Comparison of ENCODE assay signal across 8 mouse cellular contexts in genomic region chr9:65202165-65202754, GRCm38 (mm10). TPM values are rescaled to one million over a fixed set of nuclear protein-coding genes. Genes with fewer than 3 reads are reported as not detected.
A peak's percentile ranks its signal among the peaks of the same experiment; 100 is the strongest.
DNase-seq lines count a peak whose midpoint lies in the region; ATAC-seq and TF ChIP-seq lines count a peak whose summit lies in the region.

No protein-coding gene starts in this region.

- 24% methylated on average over 11 of the region's 11 CpGs for WGBS in embryonic facial prominence, embryonic 13.5 days
- 37% methylated on average over 11 of the region's 11 CpGs for WGBS in limb, embryonic 10.5 days
- 22% methylated on average over 11 of the region's 11 CpGs for WGBS in neural tube, embryonic 13.5 days

- no peak for DNase-seq in left cerebral cortex, adult 2 months (ENCODE audit: extremely low spot score in 1 of 2, low spot score in 2 of 2)
- DNase-seq in left cerebral cortex, adult 8-10 months (ENCODE audit: low spot score in 2 of 2): no peak
- no peak for DNase-seq in limb, embryonic 10.5 days (ENCODE audit: low spot score)
- DNase-seq in thymus, postnatal 36 days: no peak
- DNase-seq in left cerebral cortex, adult 11 months (ENCODE audit: low spot score): no peak
- DNase-seq in urinary bladder, postnatal 36 days (ENCODE audit: low spot score in 2 of 2): no peak

- peak overlapping the region; percentile 91 for H3K27ac ChIP-seq in left cerebral cortex, adult 2 months
- H3K27ac ChIP-seq in embryonic facial prominence, embryonic 13.5 days: peak overlapping the region; percentile 85
- H3K27ac ChIP-seq in limb, embryonic 10.5 days: peak overlapping the region; percentile 88
- H3K27ac ChIP-seq in neural tube, embryonic 13.5 days (replicated peaks): peak overlapping the region; percentile 84

- H3K4me2 ChIP-seq in embryonic facial prominence, embryonic 13.5 days: peak overlapping the region; percentile 61
- peak overlapping the region; percentile 55 for H3K4me2 ChIP-seq in neural tube, embryonic 13.5 days

- H3K9ac ChIP-seq in embryonic facial prominence, embryonic 13.5 days: peak overlapping the region; percentile 71
- H3K9ac ChIP-seq in neural tube, embryonic 13.5 days: peak overlapping the region; percentile 72

- H3K9me3 ChIP-seq in embryonic facial prominence, embryonic 13.5 days: no peaks in the 10 kb centered on the region
- H3K9me3 ChIP-seq in limb, embryonic 10.5 days (replicated peaks): no peaks in the 10 kb centered on the region
- H3K9me3 ChIP-seq in neural tube, embryonic 13.5 days: no peaks in the 10 kb centered on the region

- H3K27me3 ChIP-seq in embryonic facial prominence, embryonic 13.5 days: no peaks in the 10 kb centered on the region
- H3K27me3 ChIP-seq in limb, embryonic 10.5 days (ENCODE audit: low read depth, poor library complexity, severe bottlenecking): no peaks in the 10 kb centered on the region
- no peaks in the 10 kb centered on the region for H3K27me3 ChIP-seq in neural tube, embryonic 13.5 days

- TF ChIP-seq CTCF in left cerebral cortex, adult 2 months (IDR thresholded peaks at IDR 0.05): no peak

- H3K4me3 ChIP-seq in left cerebral cortex, adult 2 months: peak overlapping the region; percentile 50
- H3K4me3 ChIP-seq in embryonic facial prominence, embryonic 13.5 days: peak overlapping the region; percentile 44
- H3K4me3 ChIP-seq in limb, embryonic 10.5 days: peak overlapping the region; percentile 49
- peak overlapping the region; percentile 41 for H3K4me3 ChIP-seq in neural tube, embryonic 13.5 days

- no peak for ATAC-seq in embryonic facial prominence, embryonic 13.5 days (ENCODE audit: insufficient number of reproducible peaks, insufficient read depth, low FRiP score, low TSS enrichment, low read depth)
- ATAC-seq in neural tube, embryonic 13.5 days (ENCODE audit: low read depth): peak; percentile 30; the same call in 1 of the 2 replicates

- H3K4me1 ChIP-seq in embryonic facial prominence, embryonic 13.5 days: peaks cover 5% of the 10 kb centered on the region; the same call in 1 of the 2 replicates
- peaks cover 14% of the 10 kb centered on the region; the same call in 1 of the 2 replicates for H3K4me1 ChIP-seq in limb, embryonic 10.5 days
- H3K4me1 ChIP-seq in neural tube, embryonic 13.5 days (replicated peaks): peaks cover under 1% of the 10 kb centered on the region; the same call in 1 of the 2 replicates

- no peaks in the 10 kb centered on the region for H3K36me3 ChIP-seq in embryonic facial prominence, embryonic 13.5 days
- H3K36me3 ChIP-seq in limb, embryonic 10.5 days: no peaks in the 10 kb centered on the region
- H3K36me3 ChIP-seq in neural tube, embryonic 13.5 days: no peaks in the 10 kb centered on the region

- intact Hi-C loops in left cerebral cortex, adult 2 months (cut with DNase I): no loop called here

RNA-seq across cellular contexts. Expression of gene Parp16, which starts 7.1 kb away (rescaled TPM):
- 1 to 10 TPM; 3.6 to 4.0 TPM for total RNA-seq in left cerebral cortex, adult 2 months (2021)
- total RNA-seq in left cerebral cortex, adult 8-10 months (2022): 1 to 10 TPM; 3.4 to 4.8 (median 4.0) TPM
- polyA plus RNA-seq in embryonic facial prominence, embryonic 13.5 days (2015; fragmentation: Nextera tagmentation; extraction: Ambion mirVana): 7.1 and 8.1 TPM in 2 replicates
- polyA plus RNA-seq in limb, embryonic 10.5 days (2016; fragmentation: Nextera tagmentation; extraction: Ambion mirVana): 8.7 and 9.0 TPM in 2 replicates
- polyA plus RNA-seq in neural tube, embryonic 13.5 days (2015; fragmentation: Nextera tagmentation; extraction: Ambion mirVana): 5.4 and 6.8 TPM in 2 replicates
